Mouse (Mus musculus) forebrain, embryonic 11.5 days (tissue): ENCODE data around the gene Zfyve28. TPM values are rescaled to one million over a fixed set of nuclear protein-coding genes. Genes with fewer than 3 reads are reported as not detected.
A peak's percentile ranks its signal among the peaks of the same experiment; 100 is the strongest.

ENCODE experiments used
- ATAC-seq: fragments of 200-750 bp; cut with Nextera tagmentation; replicated peaks from 2 replicates; pipeline ENCODE4 v1.8.0; 2017; ENCODE audit warnings: moderate TSS enrichment; ENCODE audit not compliant: low FRiP score
- DNase-seq: peaks from one replicate; pipeline ENCODE4 v3.0.0-alpha.2; 2017; ENCODE audit warnings: low spot score
- H3K27ac ChIP-seq: fragments of 300-500 bp; sonication (generic); 2 replicates; pipeline ENCODE4 v1.5.1; 2014; ENCODE audit warnings: low read depth, low read length
- H3K27me3 ChIP-seq: fragments of 300-500 bp; sonication (generic); 2 replicates; pipeline ENCODE4 v1.6.1; 2014; ENCODE audit warnings: mild to moderate bottlenecking, low read length, mixed read lengths; ENCODE audit not compliant: control insufficient read depth, insufficient read depth
- H3K36me3 ChIP-seq: fragments of 300-500 bp; sonication (generic); 2 replicates; pipeline ENCODE4 v1.6.1; 2014; ENCODE audit warnings: mild to moderate bottlenecking, low read length, moderate library complexity, mixed read lengths; ENCODE audit not compliant: control insufficient read depth, insufficient read depth
- H3K4me1 ChIP-seq: fragments of 300-500 bp; sonication (generic); replicated peaks from 2 replicates; pipeline ENCODE4 v1.6.1; 2014; ENCODE audit warnings: low read length, mixed read lengths; ENCODE audit not compliant: control insufficient read depth, insufficient read depth
- H3K4me2 ChIP-seq: fragments of 300-500 bp; sonication (generic); 2 replicates; pipeline ENCODE4 v1.6.1; 2014; ENCODE audit warnings: low read depth, mild to moderate bottlenecking, low read length, moderate library complexity, mixed read lengths; ENCODE audit not compliant: severe bottlenecking
- H3K4me3 ChIP-seq: fragments of 300-500 bp; sonication (generic); 2 replicates; pipeline ENCODE4 v1.5.1; 2014; ENCODE audit warnings: low read depth, low read length
- H3K9ac ChIP-seq: fragments of 300-500 bp; sonication (generic); 2 replicates; pipeline ENCODE4 v1.6.1; 2014; ENCODE audit warnings: low read length
- H3K9me3 ChIP-seq: fragments of 300-500 bp; sonication (generic); 2 replicates; pipeline ENCODE4 v1.6.1; 2016; ENCODE audit warnings: low read length, mixed read lengths; ENCODE audit not compliant: control insufficient read depth
- WGBS: fragments of 180-500 bp; shearing (Covaris S2); extraction: QIAGEN DNeasy Blood & Tissue Kit; methylation state at CpG from one replicate; pipeline ENCODE4 v1.1.7; 2014; 5-methylcytosine and 5-hydroxymethylcytosine counted together
- polyA plus RNA-seq: library from polyadenylated mRNA; unstranded; fragments of >200 nt; fragmentation: Nextera tagmentation; extraction: Ambion mirVana; gene quantifications from 2 replicates; pipeline ENCODE4 v1.2.1, GENCODE M21; 2014

The Zfyve28 gene
- polyA plus RNA-seq, 1 experiment from 2014 or later = 1.6 TPM

- Histone ChIP-seq H3K4me2 (no peak overlapping the region), H3K27ac (no peak overlapping the region), H3K36me3 (no peaks in the 10 kb centered on the region), H3K9ac (no peak overlapping the region), H3K27me3 (no peaks in the 10 kb centered on the region), H3K4me3 (no peak overlapping the region), H3K9me3 (no peaks in the 10 kb centered on the region), H3K4me1 (peaks cover 11% of the 10 kb centered on the region; the same call in 1 of the 2 replicates)
- 69% methylated on average over 1 of the region's 1 CpGs for WGBS
- peak; percentile 42 for DNase-seq
- ATAC-seq = no peak
Observed at GRCm38 (mm10) chr5:34189521-34189920, 98.7 kb downstream of the Zfyve28 start.

- no peak for DNase-seq
- H3K36me3 ChIP-seq = no peaks in the 10 kb centered on the region
- no peak overlapping the region for H3K9ac ChIP-seq
- 0 out of 2 replicates have a peak overlapping the region, but pooled peaks have one; percentile 94 for H3K4me2 ChIP-seq
- no peaks in the 10 kb centered on the region for H3K9me3 ChIP-seq
- H3K27me3 ChIP-seq = no peaks in the 10 kb centered on the region
- WGBS = 87% methylated on average over 2 of the region's 2 CpGs
- H3K4me3 ChIP-seq = no peak overlapping the region
- H3K4me1 ChIP-seq = peaks cover 11% of the 10 kb centered on the region; the same call in 1 of the 2 replicates
- no peak for ATAC-seq
- no peak overlapping the region for H3K27ac ChIP-seq
Observed at GRCm38 (mm10) chr5:34188856-34189255, 99.4 kb downstream of the Zfyve28 start.

GRCm38 (mm10) chr5:34187601-34188316 lies 100.5 kb downstream of the Zfyve28 start, which contains the start of gene Mxd4:
TSS of gene Mxd4 (minus strand) at chr5:34187720.
- peak within 1 kb of the TSS; percentile 66 for H3K9ac ChIP-seq
- H3K9me3 ChIP-seq = no peaks in the 10 kb centered on the region
- ATAC-seq (peak; percentile 99), DNase-seq (peak; percentile 98)
- peaks cover 11% of the 10 kb centered on the region; the same call in 1 of the 2 replicates for H3K4me1 ChIP-seq
- H3K27me3 ChIP-seq = no peaks in the 10 kb centered on the region
- peak within 1 kb of the TSS; percentile 94 for H3K4me2 ChIP-seq
- WGBS = under 1% methylated on average over 59 of the region's 60 CpGs
- H3K27ac ChIP-seq = peak within 1 kb of the TSS; percentile 71
- H3K4me3 ChIP-seq = peak within 1 kb of the TSS; percentile 79
- H3K36me3 ChIP-seq = no peaks in the 10 kb centered on the region

GRCm38 (mm10) chr5:34186961-34187391 lies 101.3 kb downstream of the Zfyve28 start:
- H3K4me1 ChIP-seq = peaks cover 11% of the 10 kb centered on the region; the same call in 1 of the 2 replicates
- H3K9me3 ChIP-seq = no peaks in the 10 kb centered on the region
- no peaks in the 10 kb centered on the region for H3K36me3 ChIP-seq
- peak overlapping the region; percentile 66 for H3K9ac ChIP-seq
- H3K4me3 ChIP-seq = peak overlapping the region; percentile 79
- ATAC-seq (peak; percentile 19), DNase-seq (peak; percentile 73)
- no peaks in the 10 kb centered on the region for H3K27me3 ChIP-seq
- peak overlapping the region; percentile 94 for H3K4me2 ChIP-seq
- peak overlapping the region; percentile 71 for H3K27ac ChIP-seq
- under 1% methylated on average over 45 of the region's 46 CpGs for WGBS

GRCm38 (mm10) chr5:34186391-34186790 lies 101.9 kb downstream of the Zfyve28 start:
- Histone ChIP-seq H3K9me3 (no peaks in the 10 kb centered on the region), H3K9ac (peak overlapping the region; percentile 66), H3K36me3 (no peaks in the 10 kb centered on the region), H3K27ac (no peak overlapping the region), H3K4me1 (peaks cover 11% of the 10 kb centered on the region; the same call in 1 of the 2 replicates), H3K4me3 (peak overlapping the region; percentile 79), H3K4me2 (peak overlapping the region; percentile 94), H3K27me3 (no peaks in the 10 kb centered on the region)
- WGBS = 80% methylated on average over 2 of the region's 2 CpGs
- DNase-seq = no peak
- ATAC-seq = no peak

GRCm38 (mm10) chr5:34185791-34186190 lies 102.5 kb downstream of the Zfyve28 start:
- no peak overlapping the region; the same call in 1 of the 2 replicates for H3K4me3 ChIP-seq
- no peak for ATAC-seq
- peaks cover 11% of the 10 kb centered on the region; the same call in 1 of the 2 replicates for H3K4me1 ChIP-seq
- H3K9ac ChIP-seq = 0 out of 2 replicates have a peak overlapping the region, but pooled peaks have one; percentile 14
- peak overlapping the region; percentile 94; the same call in 1 of the 2 replicates for H3K4me2 ChIP-seq
- no peak overlapping the region for H3K27ac ChIP-seq
- no peaks in the 10 kb centered on the region for H3K27me3 ChIP-seq
- no peaks in the 10 kb centered on the region for H3K9me3 ChIP-seq
- DNase-seq = no peak
- no peaks in the 10 kb centered on the region for H3K36me3 ChIP-seq

- no peak overlapping the region for H3K4me2 ChIP-seq
- ATAC-seq (no peak), DNase-seq (peak; percentile 26)
- 89% methylated on average over 1 of the region's 1 CpGs for WGBS
- peaks cover 11% of the 10 kb centered on the region; the same call in 1 of the 2 replicates for H3K4me1 ChIP-seq
- no peak overlapping the region; the same call in 1 of the 2 replicates for H3K4me3 ChIP-seq
- H3K27ac ChIP-seq = no peak overlapping the region
- H3K27me3 ChIP-seq = no peaks in the 10 kb centered on the region
- no peaks in the 10 kb centered on the region for H3K36me3 ChIP-seq
- no peaks in the 10 kb centered on the region for H3K9me3 ChIP-seq
- H3K9ac ChIP-seq = no peak overlapping the region
Observed at GRCm38 (mm10) chr5:34185051-34185580, 103.1 kb downstream of the Zfyve28 start.

GRCm38 (mm10) chr5:34183976-34184375 lies 104.3 kb downstream of the Zfyve28 start:
- Histone ChIP-seq H3K4me3 (no peak overlapping the region), H3K4me1 (peaks cover 11% of the 10 kb centered on the region; the same call in 1 of the 2 replicates), H3K27me3 (no peaks in the 10 kb centered on the region), H3K9me3 (no peaks in the 10 kb centered on the region), H3K4me2 (no peak overlapping the region), H3K36me3 (no peaks in the 10 kb centered on the region), H3K27ac (no peak overlapping the region), H3K9ac (no peak overlapping the region)
- no peak for ATAC-seq
- WGBS = 94% methylated on average over 3 of the region's 3 CpGs
- no peak for DNase-seq
